ENCODE assay signal across 11 mouse cellular contexts in the genomic region with DNA sequence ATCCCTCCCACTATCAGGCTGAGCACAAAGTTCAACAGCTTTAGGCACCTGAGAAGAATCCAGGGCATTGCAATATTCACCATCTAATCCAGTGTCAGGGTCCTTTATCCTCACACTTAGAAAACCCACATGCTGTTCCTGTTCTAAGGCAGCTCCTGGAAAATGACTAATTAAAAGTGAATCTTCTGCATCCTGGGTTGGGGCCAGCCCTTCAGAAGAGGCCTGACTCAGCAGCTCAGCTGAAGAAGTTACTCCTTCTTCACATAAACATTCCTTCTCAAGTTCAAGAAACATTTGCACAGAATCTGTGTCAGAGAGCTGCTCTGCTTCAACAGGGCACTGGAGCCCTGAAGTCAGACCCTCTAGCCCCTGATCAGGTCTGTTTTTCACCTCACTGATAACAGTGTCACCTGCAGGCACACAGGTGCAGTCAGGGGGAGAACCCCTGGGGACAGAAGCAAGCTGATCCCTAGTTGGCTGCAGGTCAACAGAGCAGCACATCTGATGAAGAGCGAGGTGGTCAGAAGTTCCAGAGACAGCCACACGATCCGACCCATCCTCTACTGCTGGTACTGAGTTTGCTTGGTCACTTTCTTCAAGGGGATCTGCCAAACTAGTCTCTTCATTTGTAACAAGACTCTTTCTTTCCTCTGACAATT.
DNase-seq lines count a peak whose midpoint lies in the region; ATAC-seq and TF ChIP-seq lines count a peak whose summit lies in the region.
"Had no signal": no experiment of that assay in that cellular context is flagged by ENCODE, and none has a peak within 500 bp of the region (broad histone marks: within the 10 kb centered on the region; RNA-seq: fewer than 3 reads in every experiment).

No protein-coding gene starts in this region.

- no peak for TF ChIP-seq EP300 in MEL (IDR thresholded peaks at IDR 0.05; ENCODE audit: low read depth in 1 of 2, low read length in 2 of 2)

- peaks cover 28% of the 10 kb centered on the region for H3K36me3 ChIP-seq in heart, embryonic 10.5 days
- H3K36me3 ChIP-seq in MEL (ENCODE audit: control insufficient read depth in 1 of 2, insufficient read depth in 2 of 2, low read length in 2 of 2): peaks cover 0 to 49% of the 10 kb centered on the region in 2 experiments; a peak in 2 of 4 replicates
- 0 out of 2 replicates have a peak, but pooled peaks cover 2% of the 10 kb centered on the region for H3K36me3 ChIP-seq in heart, embryonic 16.5 days (ENCODE audit: control insufficient read depth, insufficient read depth)

- H3K9ac ChIP-seq in MEL (ENCODE audit: control insufficient read depth, low read depth, low read length, poor library complexity, severe bottlenecking): 0 out of 2 replicates have a peak overlapping the region, but pooled peaks have one; percentile 11
- peak overlapping the region; percentile 98 for H3K9ac ChIP-seq in heart, embryonic 16.5 days (ENCODE audit: low read length)

- H3K27me3 ChIP-seq in heart, embryonic 10.5 days (ENCODE audit: insufficient read depth, poor library complexity, severe bottlenecking): no peaks in the 10 kb centered on the region
- H3K27me3 ChIP-seq in MEL (ENCODE audit: control insufficient read depth in 1 of 2, insufficient read depth in 2 of 2, low read length in 2 of 2): no peaks in the 10 kb centered on the region
- H3K27me3 ChIP-seq in heart, embryonic 16.5 days (ENCODE audit: control insufficient read depth, insufficient read depth, low read length): no peaks in the 10 kb centered on the region

- TF ChIP-seq RAD21 in MEL (IDR thresholded peaks at IDR 0.05; ENCODE audit: low read depth, low read length): no peak

- H3K27ac ChIP-seq in heart, embryonic 10.5 days: 0 out of 2 replicates have a peak overlapping the region, but pooled peaks have one; percentile 56
- H3K27ac ChIP-seq in left cerebral cortex, adult 2 months: peak overlapping the region; percentile 70
- no peak overlapping the region for H3K27ac ChIP-seq in MEL (ENCODE audit: control insufficient read depth, low read depth, low read length)
- peak overlapping the region; percentile 99 for H3K27ac ChIP-seq in heart, embryonic 16.5 days (ENCODE audit: low read length)
- H3K27ac ChIP-seq: forebrain, embryonic 10.5 days had no signal

- DNase-seq in heart, embryonic 10.5 days (ENCODE audit: low spot score): no peak
- DNase-seq in heart, postnatal 10 days: no peak
- no peak for DNase-seq in left cerebral cortex, adult 2 months (ENCODE audit: extremely low spot score in 1 of 2, low spot score in 2 of 2)
- no peak for DNase-seq in left cerebral cortex, postnatal 10 days (ENCODE audit: extremely low spot score in 1 of 2, low spot score in 2 of 2)
- DNase-seq in MEL (ENCODE audit: low read depth, low spot score) (no peak), MN1 (ENCODE audit: low spot score) (no peak)
- no peak for DNase-seq in spleen, postnatal 10 days (ENCODE audit: low spot score in 2 of 2)
- DNase-seq: cerebellum, adult 8-10 months; kidney, adult 11 months had no signal

- no peak for TF ChIP-seq POLR2A in MEL (IDR thresholded peaks at IDR 0.05; ENCODE audit: control insufficient read depth in 1 of 2, insufficient read depth in 1 of 2, low read depth in 1 of 2, low read length in 2 of 2, poor library complexity in 1 of 2)

- H3K79me2 ChIP-seq in MEL (ENCODE audit: control insufficient read depth, insufficient read depth, low read length, poor library complexity): peaks cover 40% of the 10 kb centered on the region

- no peaks in the 10 kb centered on the region for H3K9me3 ChIP-seq in heart, embryonic 10.5 days
- H3K9me3 ChIP-seq in MEL (replicated peaks; ENCODE audit: insufficient read depth, low read length): no peaks in the 10 kb centered on the region
- no peaks in the 10 kb centered on the region for H3K9me3 ChIP-seq in heart, embryonic 16.5 days (replicated peaks; ENCODE audit: control insufficient read depth, low read length)
- H3K9me3 ChIP-seq: forebrain, embryonic 10.5 days had no signal

- peaks cover 89% of the 10 kb centered on the region for H3K4me1 ChIP-seq in heart, embryonic 10.5 days
- peaks cover 16 to 26% of the 10 kb centered on the region in 2 experiments for H3K4me1 ChIP-seq in MEL (ENCODE audit: control insufficient read depth in 1 of 2, insufficient read depth in 2 of 2, low read length in 2 of 2)
- H3K4me1 ChIP-seq in heart, embryonic 16.5 days (ENCODE audit: control insufficient read depth, insufficient read depth, low read length): peaks cover 79% of the 10 kb centered on the region

- H3K4me3 ChIP-seq in heart, embryonic 10.5 days: 0 out of 2 replicates have a peak overlapping the region, but pooled peaks have one; percentile 8
- no peak overlapping the region for H3K4me3 ChIP-seq in left cerebral cortex, adult 2 months
- no peak overlapping the region for H3K4me3 ChIP-seq in MEL (ENCODE audit: control insufficient read depth in 1 of 2, insufficient read depth in 1 of 2, low read depth in 2 of 2, low read length in 2 of 2)
- H3K4me3 ChIP-seq in heart, embryonic 16.5 days (ENCODE audit: low read length): peak overlapping the region; percentile 87
- H3K4me3 ChIP-seq: forebrain, embryonic 10.5 days had no signal

- no peak for ATAC-seq in heart, embryonic 16.5 days (replicated peaks; ENCODE audit: extremely low read depth, insufficient read depth, low FRiP score)

- TF ChIP-seq CTCF in left cerebral cortex, adult 2 months (IDR thresholded peaks at IDR 0.05): no peak
- TF ChIP-seq CTCF in MEL (IDR thresholded peaks at IDR 0.05 in 2 of 3, conservative IDR thresholded peaks at IDR 0.05 in 1 of 3; ENCODE audit: control insufficient read depth in 1 of 3, insufficient read depth in 1 of 3, low read depth in 2 of 3, low read length in 3 of 3, poor library complexity in 1 of 3, severe bottlenecking in 1 of 3): no peak

- H3K4me2 ChIP-seq in heart, embryonic 16.5 days (ENCODE audit: low read depth, low read length): peak overlapping the region; percentile 82

- 84% methylated on average over 3 of the region's 3 CpGs for WGBS in heart, embryonic 10.5 days
- WGBS in heart, embryonic 16.5 days: 60% methylated on average over 3 of the region's 3 CpGs

- intact Hi-C loops in heart, postnatal 10 days (cut with DNase I): no loop called here
- intact Hi-C loops in left cerebral cortex, adult 2 months (cut with DNase I): no loop called here
- intact Hi-C loops in left cerebral cortex, postnatal 10 days (cut with DNase I): no loop called here

TF ChIP-seq in MEL, 35 proteins besides CTCF, POLR2A, EP300 and RAD21:
- TF ChIP-seq RCOR1 (IDR thresholded peaks at IDR 0.05; ENCODE audit: low read depth, low read length) (no peak), SMC3 (IDR thresholded peaks at IDR 0.05; ENCODE audit: low read depth, low read length) (no peak), MAFK (IDR thresholded peaks at IDR 0.05; ENCODE audit: borderline replicate concordance, low read depth, low read length) (peak; percentile 13; the same call in 1 of the 2 replicates)

Comparison
In these comparisons a context has a peak if more than half of its experiments do, and no peak if none do; other contexts are left out.
1. H3K4me3 ChIP-seq: peak in heart, embryonic 10.5 days (single experiment) and heart, embryonic 16.5 days (single experiment); none in left cerebral cortex, adult 2 months (single experiment) and MEL (0 of 2).